Mouse (Mus musculus): Measurements from ENCODE around the gene Tmem89. TPM values are rescaled to one million over a fixed set of nuclear protein-coding genes. Genes with fewer than 3 reads are reported as not detected.

The Tmem89 gene
- polyA plus RNA-seq, 1 experiment from 2014 or later = 0.27 TPM

Other genes starting within 250 kb of the Tmem89 start
- gene Prkar2a, start 225.3 kb upstream of the Tmem89 start, polyA plus RNA-seq (2015; fragmentation: Nextera tagmentation; extraction: Ambion mirVana) = 19.7 and 23.4 TPM in 2 replicates
- 64.8 and 65.3 TPM in 2 replicates for gene Ip6k2, start 130.8 kb upstream of the Tmem89 start, polyA plus RNA-seq (2015; fragmentation: Nextera tagmentation; extraction: Ambion mirVana)
- gene Nckipsd, start 106.3 kb upstream of the Tmem89 start, polyA plus RNA-seq (2015; fragmentation: Nextera tagmentation; extraction: Ambion mirVana) = 13.7 and 14.2 TPM in 2 replicates
- gene Celsr3, start 88.3 kb upstream of the Tmem89 start, polyA plus RNA-seq (2015; fragmentation: Nextera tagmentation; extraction: Ambion mirVana) = 0.74 and 1.0 TPM in 2 replicates
- gene Slc26a6, start 61.3 kb upstream of the Tmem89 start, polyA plus RNA-seq (2015; fragmentation: Nextera tagmentation; extraction: Ambion mirVana) = 15.5 and 16.1 TPM in 2 replicates
- gene Uqcrc1, start 22.0 kb downstream of the Tmem89 start, polyA plus RNA-seq (2015; fragmentation: Nextera tagmentation; extraction: Ambion mirVana) = 482 and 516 TPM in 2 replicates
- gene Col7a1, start 39.0 kb downstream of the Tmem89 start, polyA plus RNA-seq (2015; fragmentation: Nextera tagmentation; extraction: Ambion mirVana) = 6.0 and 8.5 TPM in 2 replicates
- 0.31 and 0.40 TPM in 2 replicates for gene Ucn2, start 71.4 kb downstream of the Tmem89 start, polyA plus RNA-seq (2015; fragmentation: Nextera tagmentation; extraction: Ambion mirVana)
- 10.2 and 11.2 TPM in 2 replicates for gene Pfkfb4, start 77.2 kb downstream of the Tmem89 start, polyA plus RNA-seq (2015; fragmentation: Nextera tagmentation; extraction: Ambion mirVana)
- 132 and 161 TPM in 2 replicates for gene Shisa5, start 123.9 kb downstream of the Tmem89 start, polyA plus RNA-seq (2015; fragmentation: Nextera tagmentation; extraction: Ambion mirVana)
- 13.7 and 15.7 TPM in 2 replicates for gene Trex1, start 145.1 kb downstream of the Tmem89 start, polyA plus RNA-seq (2015; fragmentation: Nextera tagmentation; extraction: Ambion mirVana)
- gene Atrip, start 159.5 kb downstream of the Tmem89 start, polyA plus RNA-seq (2015; fragmentation: Nextera tagmentation; extraction: Ambion mirVana) = 23.1 and 23.4 TPM in 2 replicates
- 15.8 and 17.3 TPM in 2 replicates for gene Ccdc51, start 167.9 kb downstream of the Tmem89 start, polyA plus RNA-seq (2015; fragmentation: Nextera tagmentation; extraction: Ambion mirVana)
- gene Tma7, start 168.0 kb downstream of the Tmem89 start, polyA plus RNA-seq (2015; fragmentation: Nextera tagmentation; extraction: Ambion mirVana) = 495 and 585 TPM in 2 replicates
- 15.4 and 15.6 TPM in 2 replicates for gene Plxnb1, start 180.8 kb downstream of the Tmem89 start, polyA plus RNA-seq (2015; fragmentation: Nextera tagmentation; extraction: Ambion mirVana)
- gene Fbxw21, start 247.4 kb downstream of the Tmem89 start, polyA plus RNA-seq (2015; fragmentation: Nextera tagmentation; extraction: Ambion mirVana) = not detected in 2 replicates

Data from stomach, embryonic 16.5 days (tissue).